Mouse (Mus musculus) c-Kit-positive CD71-positive TER-119-positive erythroid progenitor cells, embryonic 14.5 days (primary cell): ENCODE data around the gene Derl2.

Source experiments
- DNase-seq: peaks from one replicate; pipeline ENCODE4 v3.0.0-alpha.2; 2013; ENCODE audit warnings: low spot score

The Derl2 gene

DNA sequence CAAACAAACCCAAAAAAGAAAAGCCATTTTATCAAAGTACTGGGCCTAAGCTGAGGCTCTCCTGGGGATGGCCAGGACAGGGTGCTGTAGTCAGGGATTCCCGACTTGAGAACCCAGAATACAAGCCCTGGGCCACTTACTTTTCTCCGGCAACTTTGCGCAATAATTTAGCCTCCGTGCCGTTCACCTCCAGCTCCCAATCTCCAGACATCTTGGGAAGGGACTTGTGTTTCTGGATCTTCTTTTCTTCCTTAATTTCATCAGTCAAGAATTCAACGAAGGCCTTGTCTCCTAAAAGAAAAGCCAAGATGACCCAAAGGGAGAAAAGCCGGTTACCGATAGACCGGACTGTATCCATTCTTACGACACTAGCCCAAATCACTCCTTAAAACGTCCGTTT lies 37.6 kb downstream of the Derl2 start:
- DNase-seq, result peak; percentile 35

DNA sequence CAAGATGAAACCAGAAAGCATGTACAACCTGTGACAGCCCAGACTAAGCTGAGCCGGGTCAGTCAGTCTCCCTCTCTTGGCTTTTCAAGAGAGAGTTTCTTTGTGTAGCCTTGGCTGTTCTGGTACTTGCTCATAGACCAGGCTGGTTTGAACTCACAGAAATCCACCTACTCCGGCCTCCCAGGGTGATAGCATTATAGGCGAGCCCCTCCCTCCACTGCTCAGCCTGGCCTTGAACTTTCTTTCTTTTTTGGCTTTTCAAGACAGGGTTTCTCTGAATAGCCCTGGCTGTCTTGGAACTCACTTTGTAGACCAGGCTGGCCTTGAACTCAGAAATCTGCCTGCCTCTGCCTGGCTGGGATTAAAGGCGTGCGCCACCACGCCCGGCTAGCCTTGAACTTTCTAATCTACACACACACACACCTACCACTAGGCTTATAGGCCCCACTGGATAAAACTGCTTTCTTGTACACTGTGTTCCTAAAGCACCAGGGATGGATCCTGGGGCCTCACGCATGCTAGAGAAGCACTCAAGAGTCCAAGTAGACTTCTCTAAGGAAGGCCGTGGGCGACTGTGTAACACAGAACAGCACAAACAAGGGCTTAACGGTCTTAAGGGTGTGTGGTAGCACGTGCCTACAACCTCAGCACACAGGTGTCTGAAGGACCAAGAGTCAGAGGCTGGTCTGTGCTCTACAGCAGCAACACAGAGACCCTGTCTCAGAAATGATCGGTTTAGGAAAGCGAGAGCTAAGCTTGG lies 38.7 kb downstream of the Derl2 start:
- peak; percentile 34 for DNase-seq

DNA sequence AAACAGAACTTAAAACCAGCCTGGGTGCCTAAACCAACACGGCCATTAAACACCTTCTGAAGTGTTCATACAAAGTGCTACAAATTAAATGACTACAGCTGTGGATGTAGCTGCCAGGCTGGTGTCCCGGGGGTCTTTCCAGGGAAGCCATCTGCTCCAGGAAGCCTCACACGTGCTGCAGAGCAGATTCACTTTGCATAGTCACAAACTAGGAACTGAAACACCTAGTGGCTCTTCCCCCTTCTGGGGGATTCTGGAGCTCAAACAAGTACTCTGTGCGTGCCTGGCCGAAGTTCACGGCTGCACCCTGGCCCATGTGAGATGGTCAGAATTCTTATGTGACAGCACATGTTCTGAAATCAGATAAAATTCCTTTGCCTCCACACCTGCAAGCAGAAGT lies 39.4 kb downstream of the Derl2 start:
- no peak for DNase-seq

DNA sequence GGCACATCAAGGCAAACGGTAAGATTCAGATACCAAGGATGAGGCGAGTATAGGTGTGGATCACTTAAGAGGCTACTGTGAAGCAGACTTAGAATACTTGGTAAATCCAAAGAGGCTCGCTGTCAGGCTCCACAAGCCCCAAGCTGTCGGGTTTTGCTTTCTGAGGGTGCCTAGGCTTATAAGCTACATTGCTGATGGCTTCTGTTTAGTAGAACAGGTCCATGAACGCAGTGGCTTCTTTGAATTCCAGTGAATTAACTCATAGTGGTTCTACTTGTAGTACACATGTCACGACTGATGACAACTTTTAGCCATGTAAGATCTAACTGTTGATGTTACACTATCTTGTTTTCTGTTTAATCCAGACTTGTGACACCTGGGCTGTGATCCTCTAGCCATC lies 42.3 kb downstream of the Derl2 start:
- DNase-seq, result no peak

DNA sequence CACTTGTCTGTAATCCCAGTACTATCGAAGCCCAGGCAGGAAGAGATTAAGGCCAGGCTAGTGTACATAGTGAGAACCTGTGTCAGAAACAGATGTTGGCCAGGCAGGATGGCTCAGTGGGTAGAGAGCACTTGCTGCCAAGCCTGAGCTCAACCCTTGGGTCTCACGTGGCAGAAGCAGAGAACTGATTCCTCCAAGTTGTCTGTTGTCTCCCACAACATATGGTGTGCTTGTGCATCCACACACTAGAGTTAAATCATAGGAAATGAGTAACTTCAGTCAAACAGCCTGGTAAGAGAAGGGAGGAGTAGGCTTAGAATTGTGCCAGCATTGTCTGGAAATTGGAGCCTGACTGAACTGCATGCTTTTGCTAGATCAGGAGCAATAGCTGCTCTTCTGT lies 44.4 kb downstream of the Derl2 start:
- no peak for DNase-seq

DNA sequence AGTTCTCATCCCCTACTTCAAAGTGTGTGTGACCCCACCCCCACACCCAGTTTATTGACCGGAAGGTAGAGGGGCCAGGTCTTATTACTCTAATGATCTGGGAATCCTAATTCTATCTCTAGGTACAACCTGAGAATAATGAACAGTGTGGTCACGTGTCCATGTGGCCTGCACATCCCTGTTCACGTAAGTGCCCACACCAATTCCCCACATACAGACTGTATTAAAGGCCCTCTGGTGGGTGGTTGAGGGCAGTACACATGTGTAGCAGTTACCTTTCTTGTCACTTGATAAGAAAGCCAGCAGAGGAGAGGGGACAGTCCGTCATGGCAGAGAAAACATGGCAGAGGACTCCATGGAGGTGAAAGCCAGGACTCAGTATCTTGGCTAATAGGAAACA lies 45.7 kb downstream of the Derl2 start:
- no peak for DNase-seq

DNA sequence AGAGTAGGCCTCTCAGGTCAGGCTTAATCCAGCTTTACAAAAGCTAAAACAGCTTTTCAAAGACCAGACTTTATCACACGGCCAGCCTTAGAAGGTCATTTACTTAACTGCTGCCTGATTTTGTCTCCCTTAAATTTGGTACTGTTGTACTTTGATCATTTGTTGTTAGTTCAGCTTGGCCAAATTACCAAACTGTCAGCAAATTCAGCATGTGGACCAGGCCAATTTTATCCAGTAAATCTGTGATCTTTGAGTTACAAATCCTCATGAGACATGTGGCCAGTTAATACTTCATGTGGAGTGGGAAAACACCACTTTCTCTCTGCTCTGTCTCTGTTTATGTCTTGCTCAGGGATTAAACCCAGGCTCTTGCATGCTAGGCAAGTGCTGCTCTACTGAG lies 47.1 kb downstream of the Derl2 start:
- no peak for DNase-seq

DNA sequence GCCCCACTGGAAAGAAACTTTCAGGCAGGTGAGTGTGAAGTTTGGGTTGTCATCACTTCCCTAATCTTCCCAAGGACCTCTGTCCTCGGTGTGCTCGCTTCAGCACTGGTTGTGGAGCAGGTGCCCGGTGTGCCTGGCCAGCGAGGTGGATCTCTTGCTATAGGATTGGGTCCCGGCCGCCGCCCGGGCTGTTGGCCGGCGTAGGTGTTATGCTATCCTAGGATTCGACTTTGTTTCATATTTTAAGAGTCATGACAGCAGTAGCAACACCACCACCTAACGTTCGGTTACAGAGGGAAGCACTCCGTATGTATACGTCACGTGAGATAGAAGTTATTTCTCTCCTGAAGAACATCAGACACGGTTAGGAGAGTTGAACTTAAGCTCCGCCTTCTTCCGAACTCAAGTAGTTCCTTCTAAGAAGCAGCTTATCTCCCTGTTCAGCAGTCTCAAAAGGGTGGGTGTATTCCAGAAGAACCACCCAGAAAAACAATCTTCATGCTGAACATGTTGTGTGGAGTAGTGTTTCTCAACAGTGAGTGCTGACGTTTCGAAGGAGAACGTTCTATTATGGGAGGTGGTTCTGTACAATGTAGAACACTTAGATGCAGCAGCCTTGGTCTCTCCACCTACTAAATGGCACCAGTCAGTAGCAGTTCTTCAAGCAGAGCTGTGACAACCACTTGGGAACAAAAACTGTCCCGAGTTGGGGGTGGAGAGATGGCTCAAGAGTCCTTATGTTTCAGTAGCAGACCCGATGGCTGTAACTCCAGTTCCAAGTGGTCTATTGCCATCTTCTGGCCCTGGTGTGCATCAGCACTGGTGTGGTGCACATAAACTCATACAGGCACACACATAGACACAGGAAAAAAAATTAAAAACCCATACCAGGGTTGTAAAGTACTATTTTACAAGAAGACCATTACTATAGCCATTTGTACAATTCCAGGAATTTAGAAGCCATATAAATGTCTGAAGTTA lies 48.8 kb downstream of the Derl2 start:
- DNase-seq, result peak; percentile 91

DNA sequence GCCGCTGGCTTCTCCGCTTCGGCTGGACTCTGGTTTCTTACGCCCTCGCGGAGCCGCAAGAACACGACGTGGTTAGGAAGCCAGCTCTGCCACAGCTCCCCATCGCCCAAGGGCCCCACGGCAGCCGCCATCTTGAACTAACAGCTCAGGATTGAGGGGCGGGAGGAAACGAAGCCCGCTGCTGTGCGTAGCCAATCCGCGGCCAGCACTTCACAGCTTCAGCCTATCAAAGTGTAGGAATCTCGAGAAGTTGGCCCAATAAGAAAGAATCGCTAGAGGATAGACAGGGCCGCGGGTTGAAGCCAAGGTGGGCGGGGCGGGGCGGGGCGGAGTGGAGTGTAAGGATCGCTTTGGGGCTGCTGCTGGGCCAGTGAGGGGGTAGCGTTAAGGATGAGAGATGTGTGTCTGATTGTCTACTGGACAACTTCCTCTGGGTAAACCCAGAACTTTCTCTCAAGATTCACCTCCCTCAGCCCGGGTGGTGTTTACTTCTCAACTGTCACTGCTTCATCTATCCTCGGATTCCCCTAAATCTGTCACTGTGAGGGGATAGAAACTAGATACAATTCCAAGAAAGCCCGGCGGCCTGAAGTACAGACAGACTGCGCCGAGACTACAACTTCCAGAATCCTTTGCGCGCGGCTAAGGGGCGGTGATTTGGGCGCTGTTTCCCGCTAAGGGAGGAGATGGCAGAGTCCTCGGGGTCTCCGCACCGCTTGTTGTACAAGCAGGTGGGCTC lies 49.7 kb downstream of the Derl2 start, which contains the start of the genes Nup88 and Rpain:
Nup88 (minus strand) TSS at position 153 of the 739 bp plus-strand sequence.
Rpain (plus strand) TSS at position 393 of the 739 bp plus-strand sequence.
- DNase-seq, result peak; percentile 95

DNA sequence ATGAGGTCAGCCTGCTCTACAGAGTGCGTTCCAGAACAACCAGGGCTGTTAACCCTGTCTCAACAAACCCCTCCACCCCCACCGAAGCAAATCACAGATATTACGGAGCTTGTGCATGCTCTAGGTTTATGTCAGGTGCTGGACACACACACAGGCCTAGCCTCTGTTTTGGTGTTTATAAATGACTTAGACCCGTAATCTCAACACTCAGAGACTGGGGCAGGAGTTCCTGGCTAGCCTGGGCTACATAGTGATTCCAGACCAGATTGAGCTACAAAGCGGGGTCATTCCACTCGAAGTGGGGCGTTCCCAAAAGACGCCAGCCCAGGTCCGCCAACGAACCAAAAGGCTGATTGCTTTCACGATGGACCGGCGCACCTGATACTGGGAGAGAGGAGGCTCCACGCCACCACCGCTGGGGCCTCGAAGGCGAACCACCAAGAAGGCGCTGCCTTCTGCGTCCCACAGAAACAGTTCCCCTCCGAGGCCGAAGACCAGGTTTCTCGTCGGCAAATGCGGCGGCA lies 50.3 kb downstream of the Derl2 start:
- DNase-seq, result no peak

DNA sequence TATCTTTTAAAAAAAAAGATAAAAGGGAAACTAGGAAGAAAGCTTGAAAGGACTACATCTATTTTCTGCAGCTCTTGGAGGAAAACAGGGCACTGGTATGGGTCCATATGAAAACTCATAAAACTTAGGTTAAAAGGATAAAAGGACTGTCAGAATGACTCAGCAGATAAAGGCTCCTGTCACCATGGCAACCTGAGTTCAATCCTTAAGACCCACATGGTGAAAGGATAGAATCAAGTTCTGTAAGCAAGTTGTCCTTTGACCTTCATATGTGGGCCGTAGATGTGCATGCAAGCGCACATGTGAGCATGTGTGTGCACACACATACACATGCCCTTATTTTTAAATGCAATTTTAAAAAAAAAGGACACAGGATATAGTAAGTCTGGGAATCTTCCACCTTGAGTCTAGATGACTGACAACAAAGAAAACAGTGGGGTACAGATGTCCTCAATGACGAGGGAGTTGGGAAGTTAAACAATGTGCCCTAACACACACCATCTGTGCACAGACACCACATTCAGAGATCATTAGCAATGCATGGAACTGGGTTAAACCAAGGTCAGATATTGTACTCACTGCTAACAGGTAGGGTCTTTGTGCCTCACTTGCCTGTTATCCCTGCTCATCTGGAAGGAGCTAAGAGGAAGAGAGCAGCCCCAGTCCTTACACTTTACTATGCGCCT lies 55.3 kb downstream of the Derl2 start:
- DNase-seq, result peak; percentile 44

DNA sequence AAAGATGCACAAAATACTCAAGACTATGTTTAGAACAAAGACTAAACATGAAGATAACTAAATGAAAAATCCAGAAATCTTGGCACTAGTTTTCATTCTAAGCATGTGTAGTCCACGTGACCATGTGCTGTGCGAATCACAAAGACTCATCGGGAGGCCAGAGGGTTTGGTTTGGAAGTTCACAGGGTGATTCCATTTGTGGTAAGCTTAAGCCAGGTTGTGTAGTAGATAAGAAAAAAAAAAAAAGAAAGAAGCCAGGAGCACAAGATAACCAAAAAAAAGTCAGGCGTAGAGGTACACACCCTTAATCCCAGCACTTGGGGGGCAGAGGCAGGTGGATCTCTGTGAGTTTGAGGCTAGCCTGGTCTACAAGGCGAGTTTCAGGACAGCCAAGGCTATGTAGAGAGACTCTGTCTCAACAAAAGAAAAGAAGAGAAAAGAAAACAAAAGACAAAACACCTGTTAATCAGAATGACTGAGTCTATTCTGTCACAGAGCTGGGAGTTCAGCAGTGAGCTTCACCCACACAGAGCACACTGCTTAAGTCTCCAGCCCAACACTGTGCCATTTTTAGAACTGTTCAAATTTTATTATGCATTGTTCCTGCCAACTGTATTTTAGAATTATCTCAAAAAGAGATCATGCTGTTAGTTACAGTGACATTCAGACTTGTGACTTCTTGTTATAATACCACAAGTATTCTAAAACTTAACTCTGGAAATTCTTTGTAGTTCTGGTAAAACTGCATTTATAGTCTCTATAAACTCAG lies 58.7 kb downstream of the Derl2 start:
- no peak for DNase-seq
